Mouse (Mus musculus): ENCODE data around the gene Hdac10.

The Hdac10 gene

GRCm38 (mm10) chr15:89147895-89148294, 19.4 kb upstream of the Hdac10 start:
- no peak for DNase-seq

- no peak for DNase-seq
Measured at GRCm38 (mm10) chr15:89147456-89147855, 19.0 kb upstream of the Hdac10 start.

GRCm38 (mm10) chr15:89147024-89147423, 18.5 kb upstream of the Hdac10 start:
- DNase-seq = peak; percentile 79

GRCm38 (mm10) chr15:89146537-89146936, 18.0 kb upstream of the Hdac10 start:
- DNase-seq = peak; percentile 86

GRCm38 (mm10) chr15:89145813-89146350, 17.4 kb upstream of the Hdac10 start:
- no peak for DNase-seq

GRCm38 (mm10) chr15:89144965-89145364, 16.5 kb upstream of the Hdac10 start:
- DNase-seq = no peak

GRCm38 (mm10) chr15:89143134-89143533, 14.6 kb upstream of the Hdac10 start:
- no peak for DNase-seq

GRCm38 (mm10) chr15:89141905-89142304, 13.4 kb upstream of the Hdac10 start:
- DNase-seq = no peak

- no peak for DNase-seq
Measured at GRCm38 (mm10) chr15:89141443-89141842, 12.9 kb upstream of the Hdac10 start.

- no peak for DNase-seq
Measured at GRCm38 (mm10) chr15:89140659-89141252, 12.3 kb upstream of the Hdac10 start, which contains the start of gene Mapk12. Gene Mapk12 (minus strand): TSS chr15:89140703.

- DNase-seq = peak; percentile 84
Measured at GRCm38 (mm10) chr15:89140048-89140658, 11.7 kb upstream of the Hdac10 start.

- no peak for DNase-seq
Measured at GRCm38 (mm10) chr15:89138531-89138930, 10.0 kb upstream of the Hdac10 start.

GRCm38 (mm10) chr15:89138046-89138405, 9.5 kb upstream of the Hdac10 start:
- DNase-seq = no peak

- no peak for DNase-seq
Measured at GRCm38 (mm10) chr15:89137378-89138045, 9.0 kb upstream of the Hdac10 start.

GRCm38 (mm10) chr15:89136461-89137155, 8.1 kb upstream of the Hdac10 start:
- DNase-seq = no peak

- DNase-seq = no peak
Measured at GRCm38 (mm10) chr15:89131316-89131715, 2.8 kb upstream of the Hdac10 start.

- DNase-seq = no peak
Measured at GRCm38 (mm10) chr15:89130245-89130644, 1.7 kb upstream of the Hdac10 start.

- no peak for DNase-seq
Measured at GRCm38 (mm10) chr15:89127364-89127940, 1.0 kb downstream of the Hdac10 start.

GRCm38 (mm10) chr15:89126622-89127021, 1.9 kb downstream of the Hdac10 start:
- DNase-seq = no peak

- DNase-seq = no peak
Measured at GRCm38 (mm10) chr15:89125351-89125750, 3.1 kb downstream of the Hdac10 start.

GRCm38 (mm10) chr15:89124312-89124711, 4.2 kb downstream of the Hdac10 start:
- no peak for DNase-seq

- DNase-seq = peak; percentile 64
Measured at GRCm38 (mm10) chr15:89123595-89123994, 4.9 kb downstream of the Hdac10 start.

Measured in right cerebral cortex, adult 18-20 months (tissue).